Mouse (Mus musculus) lung, postnatal 0 days (tissue): ENCODE measurements around the gene Ggnbp2. TPM values are rescaled to one million over a fixed set of nuclear protein-coding genes. Genes with fewer than 3 reads are reported as not detected.

Experiments used
- ATAC-seq: fragments of 200-750 bp; cut with Nextera tagmentation; 2 replicates; pipeline ENCODE4 v1.8.0; 2017; ENCODE audit warnings: moderate library complexity
- DNase-seq: peaks from one replicate; pipeline ENCODE4 v3.0.0-alpha.2; 2016; ENCODE audit warnings: low spot score
- H3K27ac ChIP-seq: fragments of 300-500 bp; sonication (generic); 2 replicates; pipeline ENCODE4 v1.5.1; 2014; ENCODE audit warnings: antibody characterized with exemption, mild to moderate bottlenecking, low read length, mixed read lengths
- H3K27me3 ChIP-seq: fragments of 300-500 bp; sonication (generic); replicated peaks from 2 replicates; pipeline ENCODE4 v1.6.1; 2014; ENCODE audit warnings: low read length, mixed read lengths; ENCODE audit not compliant: insufficient read depth
- H3K36me3 ChIP-seq: fragments of 300-500 bp; sonication (generic); 2 replicates; pipeline ENCODE4 v1.6.1; 2014; ENCODE audit warnings: low read length, mixed read lengths; ENCODE audit not compliant: insufficient read depth
- H3K4me1 ChIP-seq: fragments of 300-500 bp; sonication (generic); 2 replicates; pipeline ENCODE4 v1.6.1; 2014; ENCODE audit warnings: antibody characterized with exemption, low read depth, low read length, mixed read lengths; ENCODE audit not compliant: insufficient read depth
- H3K4me2 ChIP-seq: fragments of 300-500 bp; sonication (generic); replicated peaks from 2 replicates; pipeline ENCODE4 v1.6.1; 2014; ENCODE audit warnings: low read depth, mild to moderate bottlenecking, low read length, moderate library complexity, mixed read lengths
- H3K4me3 ChIP-seq: fragments of 300-500 bp; sonication (generic); 2 replicates; pipeline ENCODE4 v1.5.1; 2014; ENCODE audit warnings: low read depth, low read length
- H3K9ac ChIP-seq: fragments of 300-500 bp; sonication (generic); replicated peaks from 2 replicates; pipeline ENCODE4 v1.6.1; 2014; ENCODE audit warnings: low read depth, mild to moderate bottlenecking
- H3K9me3 ChIP-seq: fragments of 300-500 bp; sonication (generic); 2 replicates; pipeline ENCODE4 v1.6.1; 2016; ENCODE audit warnings: low read length, mixed read lengths
- CTCF ChIP-seq: IDR thresholded peaks from 2 replicates; pipeline ENCODE4 v1.5.1; 2016; ENCODE audit warnings: antibody characterized with exemption, mild to moderate bottlenecking
- EP300 ChIP-seq: IDR thresholded peaks from 2 replicates; pipeline ENCODE4 v1.6.1; 2016; ENCODE audit warnings: antibody characterized with exemption, mild to moderate bottlenecking, control low read depth
- WGBS: fragments of 180-500 bp; shearing (Covaris S2); extraction: QIAGEN DNeasy Blood & Tissue Kit; methylation state at CpG from one replicate; pipeline ENCODE4 v1.1.7; 2014; 5-methylcytosine and 5-hydroxymethylcytosine counted together
- polyA plus RNA-seq: library from polyadenylated mRNA; unstranded; fragments of >200 nt; fragmentation: Nextera tagmentation; extraction: Ambion mirVana; gene quantifications from 2 replicates; pipeline ENCODE4 v1.2.1, GENCODE M21; 2015

Gene Ggnbp2
- polyA plus RNA-seq, 1 experiment from 2014 or later, result 56.4 TPM

- Histone ChIP-seq H3K9me3 (no peaks in the 10 kb centered on the region), H3K27me3 (no peaks in the 10 kb centered on the region), H3K4me3 (no peak overlapping the region), H3K36me3 (no peaks in the 10 kb centered on the region), H3K27ac (no peak overlapping the region), H3K4me2 (no peak overlapping the region), H3K9ac (no peak overlapping the region), H3K4me1 (no peaks in the 10 kb centered on the region)
- WGBS, result 82% methylated on average over 5 of the region's 5 CpGs
- TF ChIP-seq CTCF (no peak), EP300 (no peak)
- ATAC-seq (no peak), DNase-seq (no peak)
Observed at GRCm38 (mm10) chr11:84822487-84822886, 48.1 kb downstream of the Ggnbp2 start.

- H3K4me1 ChIP-seq, result no peaks in the 10 kb centered on the region
- no peaks in the 10 kb centered on the region for H3K36me3 ChIP-seq
- no peak overlapping the region for H3K9ac ChIP-seq
- H3K4me2 ChIP-seq, result no peak overlapping the region
- 87% methylated on average over 9 of the region's 9 CpGs for WGBS
- no peaks in the 10 kb centered on the region for H3K9me3 ChIP-seq
- ATAC-seq (no peak), DNase-seq (no peak)
- H3K27me3 ChIP-seq, result no peaks in the 10 kb centered on the region
- H3K4me3 ChIP-seq, result no peak overlapping the region
- TF ChIP-seq EP300 (no peak), CTCF (no peak)
- no peak overlapping the region for H3K27ac ChIP-seq
Observed at GRCm38 (mm10) chr11:84821131-84821770, 49.4 kb downstream of the Ggnbp2 start.

GRCm38 (mm10) chr11:84818961-84819692, 51.5 kb downstream of the Ggnbp2 start, which contains the start of gene Mrm1:
Mrm1 (minus strand) TSS chr11:84819515.
- peak within 1 kb of the TSS; percentile 100 for H3K4me2 ChIP-seq
- peak; percentile 92 for ATAC-seq
- no peaks in the 10 kb centered on the region for H3K36me3 ChIP-seq
- peak within 1 kb of the TSS; percentile 67 for H3K4me3 ChIP-seq
- WGBS, result under 1% methylated on average over 55 of the region's 55 CpGs
- H3K9ac ChIP-seq, result peak within 1 kb of the TSS; percentile 55
- H3K27me3 ChIP-seq, result no peaks in the 10 kb centered on the region
- TF ChIP-seq CTCF (peak; percentile 93), EP300 (no peak)
- DNase-seq, result peak; percentile 97
- H3K27ac ChIP-seq, result peak within 1 kb of the TSS; percentile 75
- H3K9me3 ChIP-seq, result no peaks in the 10 kb centered on the region
- no peaks in the 10 kb centered on the region for H3K4me1 ChIP-seq

- peak; percentile 93 for DNase-seq
Observed at GRCm38 (mm10) chr11:84818085-84818960, 52.3 kb downstream of the Ggnbp2 start.

GRCm38 (mm10) chr11:84817362-84817761, 53.3 kb downstream of the Ggnbp2 start:
- no peak overlapping the region for H3K4me3 ChIP-seq
- H3K36me3 ChIP-seq, result no peaks in the 10 kb centered on the region
- H3K9me3 ChIP-seq, result no peaks in the 10 kb centered on the region
- WGBS, result 78% methylated on average over 6 of the region's 6 CpGs
- no peak for ATAC-seq
- H3K9ac ChIP-seq, result no peak overlapping the region
- no peaks in the 10 kb centered on the region for H3K27me3 ChIP-seq
- H3K4me2 ChIP-seq, result no peak overlapping the region
- DNase-seq, result no peak
- TF ChIP-seq CTCF (peak; percentile 24; the same call in 1 of the 2 replicates), EP300 (no peak)
- no peak overlapping the region for H3K27ac ChIP-seq
- no peaks in the 10 kb centered on the region for H3K4me1 ChIP-seq

More at GRCm38 (mm10) chr11:84818085-84818960, 52.3 kb downstream of the Ggnbp2 start:
- peak overlapping the region; percentile 100 for H3K4me2 ChIP-seq
- H3K36me3 ChIP-seq, result no peaks in the 10 kb centered on the region
- WGBS, result under 1% methylated on average over 39 of the region's 39 CpGs
- H3K27ac ChIP-seq, result peak overlapping the region; percentile 75
- peak; percentile 87 for TF ChIP-seq CTCF
- 0 out of 2 replicates have a peak, but pooled peaks have one; percentile 20 for TF ChIP-seq EP300
- H3K9ac ChIP-seq, result peak overlapping the region; percentile 55
- no peaks in the 10 kb centered on the region for H3K27me3 ChIP-seq
- peak overlapping the region; percentile 67 for H3K4me3 ChIP-seq
- H3K4me1 ChIP-seq, result no peaks in the 10 kb centered on the region
- peak; percentile 61 for ATAC-seq
- no peaks in the 10 kb centered on the region for H3K9me3 ChIP-seq
